Mouse (Mus musculus) neural tube, embryonic 13.5 days (tissue): ENCODE measurements around the gene Gm49601. TPM values are rescaled to one million over a fixed set of nuclear protein-coding genes. Genes with fewer than 3 reads are reported as not detected.

Experiments
- ATAC-seq: fragments of 200-750 bp; cut with Nextera tagmentation; 2 replicates; pipeline ENCODE4 v1.8.0; 2017; ENCODE audit warnings: low read depth, mild to moderate bottlenecking, moderate TSS enrichment, moderate library complexity
- H3K27ac ChIP-seq: fragments of 300-500 bp; sonication (generic); replicated peaks from 2 replicates; pipeline ENCODE4 v1.5.1; 2015; ENCODE audit warnings: moderate library complexity, mild to moderate bottlenecking, inconsistent platforms
- H3K27me3 ChIP-seq: fragments of 300-500 bp; sonication (generic); 2 replicates; pipeline ENCODE4 v1.6.1; 2015; ENCODE audit warnings: mild to moderate bottlenecking, inconsistent platforms
- H3K36me3 ChIP-seq: fragments of 300-500 bp; sonication (generic); 2 replicates; pipeline ENCODE4 v1.6.1; 2015; ENCODE audit warnings: mild to moderate bottlenecking, inconsistent platforms
- H3K4me1 ChIP-seq: fragments of 300-500 bp; sonication (generic); replicated peaks from 2 replicates; pipeline ENCODE4 v1.6.1; 2015; ENCODE audit warnings: inconsistent platforms
- H3K4me2 ChIP-seq: fragments of 300-500 bp; sonication (generic); 2 replicates; pipeline ENCODE4 v1.6.1; 2015; ENCODE audit warnings: inconsistent platforms, mild to moderate bottlenecking, moderate library complexity
- H3K4me3 ChIP-seq: fragments of 300-500 bp; sonication (generic); 2 replicates; pipeline ENCODE4 v1.5.1; 2015; ENCODE audit warnings: mild to moderate bottlenecking, inconsistent platforms
- H3K9ac ChIP-seq: fragments of 300-500 bp; sonication (generic); 2 replicates; pipeline ENCODE4 v1.6.1; 2015; ENCODE audit warnings: moderate library complexity, mild to moderate bottlenecking, inconsistent platforms
- H3K9me3 ChIP-seq: fragments of 300-500 bp; sonication (generic); 2 replicates; pipeline ENCODE4 v1.6.1; 2016; ENCODE audit warnings: inconsistent platforms
- WGBS: fragments of 180-500 bp; shearing (Covaris S2); methylation state at CpG from one replicate; pipeline ENCODE4 v1.1.7; 2015; 5-methylcytosine and 5-hydroxymethylcytosine counted together
- polyA plus RNA-seq: library from polyadenylated mRNA; unstranded; fragments of >200 nt; fragmentation: Nextera tagmentation; extraction: Ambion mirVana; gene quantifications from 2 replicates; pipeline ENCODE4 v1.2.1, GENCODE M21; 2015

The Gm49601 gene
- polyA plus RNA-seq, 1 experiment from 2014 or later, result 19.2 TPM

DNA sequence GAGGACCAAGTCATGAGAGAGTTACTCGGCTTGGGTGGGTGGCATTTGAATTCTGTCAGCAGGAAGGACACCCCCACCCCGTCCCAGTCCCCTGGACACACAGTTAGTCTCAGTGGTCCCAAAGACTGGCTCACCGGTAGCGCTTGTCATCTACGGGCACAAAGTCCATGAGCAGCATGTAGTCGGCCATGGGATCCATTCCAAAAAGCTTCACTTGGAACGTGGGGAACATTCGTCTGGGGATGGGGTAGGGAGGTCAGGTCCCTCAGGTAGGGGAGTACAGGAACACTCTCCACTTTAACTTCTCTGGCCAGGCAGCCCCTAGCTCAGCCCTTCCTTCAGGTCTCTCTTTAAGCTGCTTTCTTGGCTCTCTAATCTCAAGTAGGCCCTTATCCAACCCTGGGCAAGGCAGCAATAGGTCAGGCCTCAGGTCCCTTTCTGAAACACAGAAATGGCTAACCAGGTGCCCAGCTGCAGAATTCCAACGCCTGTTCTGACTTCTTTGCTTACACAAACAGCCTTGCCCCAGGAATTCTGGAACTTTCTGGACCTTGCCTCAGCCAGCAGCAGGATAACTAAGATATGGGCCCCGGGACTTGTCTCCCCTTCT lies 41.2 kb downstream of the Gm49601 start:
- H3K36me3 ChIP-seq, result no peaks in the 10 kb centered on the region
- no peaks in the 10 kb centered on the region; the same call in 1 of the 2 replicates for H3K9me3 ChIP-seq
- peaks cover 47% of the 10 kb centered on the region for H3K4me1 ChIP-seq
- ATAC-seq, result no peak
- H3K9ac ChIP-seq, result no peak overlapping the region
- no peak overlapping the region for H3K27ac ChIP-seq
- H3K27me3 ChIP-seq, result peaks cover 100% of the 10 kb centered on the region
- H3K4me3 ChIP-seq, result peak overlapping the region; percentile 36
- 4% methylated on average over 10 of the region's 10 CpGs for WGBS
- peak overlapping the region; percentile 55 for H3K4me2 ChIP-seq

GRCm38 (mm10) chr16:18583673-18584357 lies 42.4 kb downstream of the Gm49601 start:
- Histone ChIP-seq H3K9ac (no peak overlapping the region), H3K4me1 (peaks cover 44% of the 10 kb centered on the region), H3K27me3 (peaks cover 98% of the 10 kb centered on the region), H3K9me3 (no peaks in the 10 kb centered on the region; the same call in 1 of the 2 replicates), H3K36me3 (no peaks in the 10 kb centered on the region), H3K27ac (no peak overlapping the region), H3K4me3 (no peak overlapping the region), H3K4me2 (no peak overlapping the region)
- ATAC-seq, result no peak
- WGBS, result 6% methylated on average over 10 of the region's 10 CpGs

GRCm38 (mm10) chr16:18583169-18583568 lies 43.1 kb downstream of the Gm49601 start:
- Histone ChIP-seq H3K4me2 (no peak overlapping the region), H3K27ac (no peak overlapping the region), H3K9me3 (no peaks in the 10 kb centered on the region; the same call in 1 of the 2 replicates), H3K27me3 (peaks cover 97% of the 10 kb centered on the region), H3K4me1 (peaks cover 38% of the 10 kb centered on the region), H3K4me3 (no peak overlapping the region), H3K9ac (no peak overlapping the region), H3K36me3 (no peaks in the 10 kb centered on the region)
- no peak for ATAC-seq
- WGBS, result 14% methylated on average over 10 of the region's 10 CpGs

GRCm38 (mm10) chr16:18582426-18583148 lies 43.6 kb downstream of the Gm49601 start:
- peak overlapping the region; percentile 58 for H3K4me2 ChIP-seq
- H3K4me1 ChIP-seq, result peaks cover 33% of the 10 kb centered on the region
- H3K9me3 ChIP-seq, result no peaks in the 10 kb centered on the region; the same call in 1 of the 2 replicates
- H3K27me3 ChIP-seq, result peaks cover 97% of the 10 kb centered on the region
- no peak overlapping the region for H3K9ac ChIP-seq
- H3K4me3 ChIP-seq, result peak overlapping the region; percentile 36
- WGBS, result under 1% methylated on average over 43 of the region's 67 CpGs
- no peaks in the 10 kb centered on the region for H3K36me3 ChIP-seq
- no peak for ATAC-seq
- no peak overlapping the region for H3K27ac ChIP-seq

DNA sequence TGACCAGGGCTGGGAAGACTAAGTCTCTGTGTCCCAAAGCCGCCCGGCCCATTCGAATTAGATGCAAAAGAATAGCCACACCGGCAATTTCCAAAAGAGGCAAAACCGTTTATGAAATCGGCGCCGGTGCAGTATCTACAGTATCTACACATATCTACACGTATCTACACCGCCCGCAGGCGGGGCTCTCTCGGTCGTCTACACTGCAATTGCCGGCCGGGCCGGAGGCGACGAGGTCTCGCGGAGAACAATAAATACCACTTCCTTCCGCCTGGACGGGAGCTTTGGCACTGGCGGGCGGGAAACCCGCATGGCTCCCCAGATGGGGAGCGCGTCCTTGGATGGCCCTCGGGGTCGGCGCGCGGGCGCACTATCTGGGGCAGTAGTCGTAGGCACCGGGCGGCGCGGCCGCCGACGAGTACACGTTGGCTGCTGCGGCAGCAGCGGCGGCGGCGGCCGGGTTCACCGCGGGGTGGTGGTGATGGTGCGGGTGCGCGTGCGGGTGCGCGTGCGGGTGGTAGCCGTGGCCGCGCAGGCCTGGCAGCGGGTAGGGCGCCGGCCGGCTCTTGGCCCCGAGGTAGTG lies 44.5 kb downstream of the Gm49601 start:
- Histone ChIP-seq H3K27ac (no peak overlapping the region), H3K4me3 (peak overlapping the region; percentile 36), H3K27me3 (peaks cover 96% of the 10 kb centered on the region), H3K9me3 (no peaks in the 10 kb centered on the region; the same call in 1 of the 2 replicates), H3K9ac (peak overlapping the region; percentile 44; the same call in 1 of the 2 replicates), H3K4me2 (peak overlapping the region; percentile 58), H3K36me3 (no peaks in the 10 kb centered on the region), H3K4me1 (peaks cover 28% of the 10 kb centered on the region)
- under 1% methylated on average over 66 of the region's 66 CpGs for WGBS
- ATAC-seq, result peak; percentile 17; the same call in 1 of the 2 replicates

DNA sequence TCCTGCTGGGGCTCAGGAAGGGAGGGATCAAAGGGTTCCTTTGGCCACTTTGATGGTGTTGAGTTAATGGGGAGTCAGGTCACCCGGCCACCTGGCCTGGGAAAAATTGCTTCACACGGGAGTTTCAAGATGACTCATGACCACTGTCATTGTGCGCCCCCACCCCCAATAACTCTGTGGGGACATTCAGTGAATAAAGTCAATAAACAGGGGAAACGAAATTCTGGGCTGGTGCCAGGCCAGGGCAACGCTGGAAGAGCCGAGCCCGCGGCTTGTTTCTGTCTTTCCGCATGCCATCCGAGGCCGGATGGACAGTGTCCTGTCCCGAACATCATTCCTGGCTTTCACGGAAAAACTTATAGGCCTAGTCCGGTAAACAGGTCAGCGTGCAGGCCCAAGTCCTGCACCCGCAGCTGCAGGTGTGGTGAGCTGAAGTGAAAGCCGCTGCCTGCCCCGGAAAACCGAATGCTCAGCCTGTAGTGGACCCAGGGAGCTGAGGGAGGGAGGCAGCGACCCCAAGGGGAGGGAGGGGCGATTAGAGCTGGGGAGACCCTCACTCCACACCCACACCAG lies 45.1 kb downstream of the Gm49601 start:
- WGBS, result 2% methylated on average over 21 of the region's 21 CpGs
- Histone ChIP-seq H3K4me1 (peaks cover 22% of the 10 kb centered on the region), H3K9me3 (no peaks in the 10 kb centered on the region; the same call in 1 of the 2 replicates), H3K9ac (peak overlapping the region; percentile 44; the same call in 1 of the 2 replicates), H3K4me2 (peak overlapping the region; percentile 58), H3K27ac (no peak overlapping the region), H3K27me3 (peaks cover 92% of the 10 kb centered on the region), H3K36me3 (no peaks in the 10 kb centered on the region), H3K4me3 (peak overlapping the region; percentile 36)
- no peak for ATAC-seq

GRCm38 (mm10) chr16:18580389-18580788 lies 45.8 kb downstream of the Gm49601 start:
- Histone ChIP-seq H3K27me3 (peaks cover 84% of the 10 kb centered on the region), H3K9ac (no peak overlapping the region), H3K9me3 (no peaks in the 10 kb centered on the region; the same call in 1 of the 2 replicates), H3K27ac (no peak overlapping the region), H3K4me2 (no peak overlapping the region), H3K4me1 (peaks cover 15% of the 10 kb centered on the region), H3K36me3 (no peaks in the 10 kb centered on the region), H3K4me3 (no peak overlapping the region)
- 12% methylated on average over 2 of the region's 2 CpGs for WGBS
- no peak for ATAC-seq

GRCm38 (mm10) chr16:18577599-18578160 lies 48.5 kb downstream of the Gm49601 start:
- no peak for ATAC-seq
- no peak overlapping the region for H3K4me2 ChIP-seq
- H3K27ac ChIP-seq, result no peak overlapping the region
- peaks cover 68% of the 10 kb centered on the region for H3K27me3 ChIP-seq
- H3K36me3 ChIP-seq, result no peaks in the 10 kb centered on the region
- no peaks in the 10 kb centered on the region; the same call in 1 of the 2 replicates for H3K9me3 ChIP-seq
- H3K4me3 ChIP-seq, result no peak overlapping the region
- no peak overlapping the region for H3K9ac ChIP-seq
- 16% methylated on average over 5 of the region's 5 CpGs for WGBS
- peaks cover 15% of the 10 kb centered on the region for H3K4me1 ChIP-seq

- H3K36me3 ChIP-seq, result no peaks in the 10 kb centered on the region
- peaks cover 62% of the 10 kb centered on the region for H3K27me3 ChIP-seq
- H3K9me3 ChIP-seq, result no peaks in the 10 kb centered on the region; the same call in 1 of the 2 replicates
- H3K4me1 ChIP-seq, result peaks cover 10% of the 10 kb centered on the region
- no peak overlapping the region for H3K27ac ChIP-seq
- 36% methylated on average over 3 of the region's 3 CpGs for WGBS
- H3K4me3 ChIP-seq, result no peak overlapping the region
- no peak for ATAC-seq
- no peak overlapping the region for H3K4me2 ChIP-seq
- no peak overlapping the region for H3K9ac ChIP-seq
Measured at GRCm38 (mm10) chr16:18577071-18577470, 49.2 kb downstream of the Gm49601 start.

DNA sequence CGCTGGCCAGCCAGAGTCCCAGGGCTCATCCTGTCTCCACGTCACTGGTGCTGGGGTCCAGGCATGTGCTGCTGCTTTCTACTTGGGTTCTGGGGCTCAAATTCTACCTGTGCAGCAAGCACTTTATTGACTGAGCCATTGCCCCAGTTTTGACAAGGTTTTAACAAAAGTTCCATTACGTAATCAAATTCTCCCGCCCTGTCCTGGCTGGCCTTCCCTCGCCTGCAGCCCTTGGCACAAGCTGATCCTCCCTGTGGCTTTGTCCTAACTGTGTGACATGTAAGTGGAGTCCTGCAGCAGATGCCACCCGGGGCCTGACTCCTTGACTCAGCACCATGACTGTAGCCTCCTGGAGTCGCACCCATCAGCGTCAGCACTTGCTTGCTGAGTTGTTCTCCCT lies 52.0 kb downstream of the Gm49601 start:
- no peaks in the 10 kb centered on the region for H3K9me3 ChIP-seq
- no peaks in the 10 kb centered on the region for H3K36me3 ChIP-seq
- H3K4me2 ChIP-seq, result no peak overlapping the region
- no peak for ATAC-seq
- no peak overlapping the region for H3K27ac ChIP-seq
- 74% methylated on average over 8 of the region's 8 CpGs for WGBS
- H3K4me3 ChIP-seq, result no peak overlapping the region
- peaks cover 33% of the 10 kb centered on the region for H3K27me3 ChIP-seq
- no peaks in the 10 kb centered on the region for H3K4me1 ChIP-seq
- no peak overlapping the region for H3K9ac ChIP-seq
